Mouse (Mus musculus) splenic B cell, adult 2 months (primary cell): ENCODE results near the gene Chd9.

Experiments used
- DNase-seq: peaks from one replicate; pipeline ENCODE4 v3.0.0-alpha.2; 2011; ENCODE audit warnings: low read depth, low spot score
- H3K27me3 ChIP-seq: 2 replicates; pipeline ENCODE4 v1.6.1; 2012; ENCODE audit warnings: mild to moderate bottlenecking, low read length, moderate library complexity, mixed read lengths; ENCODE audit not compliant: control insufficient read depth, poor library complexity, insufficient read depth, severe bottlenecking
- H3K36me3 ChIP-seq: 2 replicates; pipeline ENCODE4 v1.6.1; 2012; ENCODE audit warnings: mild to moderate bottlenecking, low read length, moderate library complexity, mixed read lengths; ENCODE audit not compliant: control insufficient read depth, poor library complexity, insufficient read depth, severe bottlenecking

Gene Chd9

DNA sequence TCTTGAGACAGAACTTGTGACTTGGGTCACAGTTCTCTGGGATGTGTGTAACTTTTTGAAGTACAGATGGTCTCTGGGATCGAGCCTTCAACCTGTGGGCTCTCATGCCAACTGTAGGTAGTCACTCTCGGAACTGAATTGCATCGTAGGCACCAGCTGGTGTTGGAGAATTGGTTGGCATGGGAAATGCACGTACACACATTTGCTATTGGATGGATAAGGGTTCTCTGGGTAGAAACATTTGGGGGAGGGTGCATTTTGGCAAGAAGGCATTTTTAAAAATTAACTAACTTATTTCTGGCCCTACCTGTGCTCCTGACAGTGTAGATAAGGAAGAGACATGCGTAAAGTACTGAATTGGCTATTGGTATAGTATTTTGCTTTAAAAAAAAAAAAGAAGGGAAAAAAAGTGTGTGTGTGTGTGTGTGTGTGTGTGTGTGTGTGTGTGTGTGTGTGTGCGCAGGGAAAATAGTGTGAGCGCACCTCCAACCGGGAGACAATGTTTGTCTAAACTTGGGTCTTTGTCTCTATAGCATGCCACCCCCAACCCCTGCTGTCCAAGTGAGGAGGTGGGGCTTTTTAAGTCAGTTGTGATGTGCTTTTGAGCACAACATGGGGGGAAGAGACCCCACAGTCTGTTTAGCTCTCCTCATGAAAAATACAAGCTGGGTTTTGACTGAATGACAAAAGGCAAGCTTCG lies 26.0 kb downstream of the Chd9 start:
- no peak for DNase-seq
- Histone ChIP-seq H3K27me3 (no peaks in the 10 kb centered on the region), H3K36me3 (no peaks in the 10 kb centered on the region)

GRCm38 (mm10) chr8:90854671-90855161 lies 26.6 kb downstream of the Chd9 start:
- DNase-seq = no peak
- Histone ChIP-seq H3K36me3 (no peaks in the 10 kb centered on the region), H3K27me3 (no peaks in the 10 kb centered on the region)

DNA sequence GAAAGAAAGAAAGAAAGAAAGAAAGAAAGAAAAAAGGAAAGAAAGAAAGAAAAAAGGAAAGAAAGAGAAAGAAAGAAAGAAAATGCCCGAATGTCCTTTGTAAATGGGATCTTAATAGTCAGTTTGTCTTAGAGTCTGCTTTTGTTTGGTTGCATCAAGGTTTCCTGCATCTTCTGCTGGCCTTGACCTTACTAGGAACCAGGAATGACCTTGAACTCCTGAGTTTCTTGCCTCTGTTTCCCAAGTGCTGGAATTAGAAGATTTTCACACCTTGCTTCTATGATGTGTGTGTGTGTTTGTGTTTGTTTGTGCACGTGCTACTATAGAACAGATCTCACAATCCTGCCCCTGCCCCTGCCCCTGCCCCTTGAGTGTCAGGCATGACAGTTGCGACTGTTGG lies 28.0 kb downstream of the Chd9 start:
- no peak for DNase-seq
- Histone ChIP-seq H3K36me3 (no peaks in the 10 kb centered on the region), H3K27me3 (no peaks in the 10 kb centered on the region)

GRCm38 (mm10) chr8:90856952-90857351 lies 28.8 kb downstream of the Chd9 start:
- DNase-seq = no peak
- no peaks in the 10 kb centered on the region for H3K27me3 ChIP-seq
- no peaks in the 10 kb centered on the region for H3K36me3 ChIP-seq

GRCm38 (mm10) chr8:90858071-90858470 lies 29.9 kb downstream of the Chd9 start:
- DNase-seq = no peak
- no peaks in the 10 kb centered on the region for H3K36me3 ChIP-seq

DNA sequence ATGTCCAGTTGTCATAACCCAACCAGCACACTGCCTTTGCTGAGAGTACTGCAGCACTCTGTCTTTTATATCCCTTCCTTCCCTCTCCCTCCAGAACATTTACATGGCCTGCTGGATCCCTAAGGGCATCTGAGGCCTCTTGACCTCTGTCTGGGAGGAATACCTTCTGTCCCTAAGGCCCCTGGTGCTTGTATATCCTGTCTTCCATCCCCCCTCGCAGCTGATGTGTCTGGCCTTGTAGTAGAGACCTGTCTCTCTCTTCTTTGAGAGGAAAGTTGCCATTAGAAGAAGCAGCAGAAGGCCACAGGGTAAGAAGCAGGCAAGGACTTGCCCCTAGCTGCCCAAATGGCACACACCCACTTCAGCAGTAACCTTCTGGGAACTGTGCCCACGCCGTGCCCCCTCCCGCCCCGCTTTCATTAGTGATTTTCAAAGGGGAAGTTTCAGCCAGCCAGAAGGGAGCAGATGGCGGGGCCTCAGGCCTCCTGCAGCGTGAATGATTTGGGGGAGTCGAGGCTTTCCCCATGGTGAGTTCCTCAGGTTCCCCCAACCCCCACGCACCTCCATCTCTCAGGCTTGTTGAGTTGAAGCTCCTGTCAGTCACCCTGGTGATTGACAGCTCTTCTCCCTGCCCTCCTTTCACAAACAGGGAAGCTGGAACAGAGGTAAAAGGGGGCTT lies 33.3 kb downstream of the Chd9 start:
- peak; percentile 40 for DNase-seq
- no peaks in the 10 kb centered on the region for H3K36me3 ChIP-seq
- no peaks in the 10 kb centered on the region for H3K27me3 ChIP-seq

More at GRCm38 (mm10) chr8:90858071-90858470, 29.9 kb downstream of the Chd9 start:
- no peaks in the 10 kb centered on the region for H3K27me3 ChIP-seq

DNA sequence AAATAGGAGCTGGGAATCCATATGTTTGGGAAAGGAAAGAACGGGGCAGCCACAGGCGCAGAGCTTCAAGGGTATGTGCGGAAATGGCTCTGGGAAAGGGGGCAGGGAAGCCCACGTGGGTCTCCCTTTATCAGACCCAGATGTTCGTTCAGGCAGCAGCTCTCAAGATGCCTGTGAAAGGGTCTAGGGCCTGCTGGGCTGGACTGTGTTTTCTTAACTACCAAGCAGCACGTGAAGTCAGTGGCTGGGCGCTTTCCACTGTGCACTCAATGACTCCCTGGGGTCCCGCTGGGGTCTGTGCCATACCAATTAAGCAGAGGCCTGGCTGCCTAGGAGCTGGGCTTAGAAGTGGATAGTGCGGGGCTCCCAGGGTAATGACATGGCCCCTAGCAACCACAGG lies 33.9 kb downstream of the Chd9 start:
- DNase-seq = no peak
- no peaks in the 10 kb centered on the region for H3K27me3 ChIP-seq
- H3K36me3 ChIP-seq = no peaks in the 10 kb centered on the region

GRCm38 (mm10) chr8:90867061-90867460 lies 38.9 kb downstream of the Chd9 start:
- Histone ChIP-seq H3K27me3 (no peaks in the 10 kb centered on the region), H3K36me3 (no peaks in the 10 kb centered on the region)
- DNase-seq = no peak

DNA sequence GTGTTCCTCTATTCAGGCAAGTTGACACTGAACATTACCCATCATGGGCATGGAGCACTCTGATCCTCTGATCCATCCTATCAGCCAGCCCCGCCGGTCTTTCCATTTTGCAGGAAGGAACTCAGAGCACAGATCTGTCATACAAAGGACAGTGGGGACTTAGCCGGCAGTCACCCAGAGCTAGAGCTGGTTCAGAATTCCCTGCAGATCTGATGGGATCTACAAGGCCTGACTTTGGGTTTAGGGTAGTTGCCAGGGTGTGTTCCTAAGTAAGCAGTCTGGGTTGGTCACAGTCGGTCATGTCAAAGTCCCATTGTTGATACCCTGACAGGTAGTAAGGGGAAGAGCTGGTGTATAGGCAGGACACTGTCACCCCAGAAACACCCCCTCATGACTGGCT lies 39.8 kb downstream of the Chd9 start:
- DNase-seq = no peak
- Histone ChIP-seq H3K27me3 (no peaks in the 10 kb centered on the region), H3K36me3 (no peaks in the 10 kb centered on the region)

DNA sequence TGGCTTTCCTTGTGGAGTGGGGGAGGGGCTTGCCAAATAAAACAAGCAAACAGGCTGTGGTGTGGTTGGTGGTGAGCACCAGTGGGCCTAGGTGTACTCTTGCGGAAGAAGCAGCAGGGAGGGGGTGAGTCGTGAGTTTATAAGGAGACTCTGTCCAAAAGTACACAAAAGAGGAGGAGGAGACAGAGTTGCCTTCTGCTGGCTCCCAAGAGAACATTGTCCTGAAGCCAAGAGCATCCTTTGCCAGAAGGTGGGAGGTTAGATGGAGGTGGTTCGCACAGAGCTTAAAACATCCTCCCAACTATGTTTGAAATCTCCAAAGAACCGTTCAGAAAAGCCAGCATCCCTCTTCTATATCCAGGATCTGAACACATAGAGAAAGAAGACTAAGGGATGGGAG lies 40.2 kb downstream of the Chd9 start:
- no peaks in the 10 kb centered on the region for H3K36me3 ChIP-seq
- no peaks in the 10 kb centered on the region for H3K27me3 ChIP-seq
- DNase-seq = no peak

DNA sequence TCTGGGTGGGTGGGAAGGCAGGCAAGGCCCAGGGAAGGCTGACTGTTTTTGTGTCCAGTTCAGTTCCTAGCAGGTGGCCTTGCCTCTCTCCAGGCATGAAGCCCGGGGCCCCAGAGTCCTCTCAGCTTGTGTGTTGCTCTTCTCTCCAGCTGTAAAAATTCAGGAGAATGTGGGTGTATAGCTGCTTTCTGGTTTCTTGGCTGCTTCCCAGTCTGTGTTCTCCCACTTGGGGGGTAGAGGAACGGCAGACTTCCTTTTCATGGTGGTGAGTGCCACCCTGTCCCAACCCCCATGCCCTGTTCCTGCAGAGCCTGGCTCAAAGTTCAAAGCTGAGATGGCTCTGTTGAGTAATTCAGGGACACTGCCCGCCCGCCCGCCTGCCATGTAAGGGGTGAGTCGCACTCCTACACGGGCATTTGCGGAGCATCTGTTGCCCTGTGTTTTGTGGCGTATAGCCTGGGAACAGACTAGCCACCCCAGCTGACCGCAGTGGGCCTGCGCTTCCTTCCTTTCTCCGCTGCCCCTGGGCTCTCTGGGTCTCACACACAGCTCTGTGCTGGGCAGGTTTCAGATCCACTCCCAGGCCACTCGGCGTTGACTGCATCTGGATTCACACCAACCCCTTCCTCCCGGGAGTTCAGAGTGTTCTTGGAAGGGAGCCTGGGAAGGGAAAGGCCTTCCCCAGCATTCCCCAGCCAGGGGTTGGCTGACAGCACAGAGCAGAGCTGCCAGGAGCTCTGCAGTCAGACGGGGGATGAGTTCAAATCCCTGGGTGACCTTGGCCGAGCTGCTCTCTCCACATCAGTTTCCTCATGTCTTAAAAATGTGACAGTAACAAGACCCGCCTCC lies 41.1 kb downstream of the Chd9 start:
- H3K36me3 ChIP-seq = no peaks in the 10 kb centered on the region
- no peaks in the 10 kb centered on the region for H3K27me3 ChIP-seq
- no peak for DNase-seq

DNA sequence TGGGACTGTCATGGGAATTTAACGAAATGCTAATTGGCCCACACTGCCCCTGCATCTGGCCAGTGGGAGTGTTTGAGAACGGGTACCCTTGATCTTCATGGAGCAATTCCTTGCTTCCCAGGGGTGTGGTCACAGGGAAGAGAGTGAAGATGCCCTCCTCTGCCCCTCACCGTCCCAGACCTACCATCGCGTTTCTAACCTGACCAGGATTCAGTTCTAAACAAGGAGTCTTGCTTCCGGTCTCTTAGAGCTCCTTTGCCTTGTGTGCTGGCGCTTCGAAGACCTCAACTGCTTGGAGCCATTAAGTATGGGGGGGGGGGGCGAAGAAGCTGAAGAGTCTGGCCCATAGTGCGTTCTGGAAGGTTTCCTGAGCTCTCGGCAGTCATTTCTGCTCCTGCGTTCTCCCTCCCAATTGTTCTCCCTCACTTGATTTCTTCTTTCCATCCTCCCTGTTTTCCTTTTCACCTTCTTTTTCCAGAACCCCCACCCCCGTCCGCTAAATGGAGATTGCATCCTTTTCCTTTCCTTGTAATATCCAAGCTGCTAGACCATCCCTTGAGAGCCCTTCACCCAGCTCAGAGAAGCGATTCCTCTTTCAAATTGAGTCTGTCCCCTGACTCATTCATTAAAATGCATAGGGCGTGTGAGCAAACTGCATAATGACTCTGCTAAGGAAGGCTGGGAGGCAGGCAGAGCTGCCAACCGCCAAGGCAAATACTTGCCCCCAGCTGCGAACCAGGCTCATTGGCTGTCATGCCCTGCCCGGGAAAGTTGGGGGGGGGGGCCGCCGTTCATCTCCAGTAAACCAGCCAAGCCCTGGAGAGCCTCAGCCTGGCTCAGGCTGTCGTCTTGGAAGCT lies 42.0 kb downstream of the Chd9 start:
- DNase-seq = no peak
- Histone ChIP-seq H3K36me3 (no peaks in the 10 kb centered on the region), H3K27me3 (no peaks in the 10 kb centered on the region)

GRCm38 (mm10) chr8:90871375-90872080 lies 43.4 kb downstream of the Chd9 start:
- H3K27me3 ChIP-seq = no peaks in the 10 kb centered on the region
- DNase-seq = no peak
- H3K36me3 ChIP-seq = no peaks in the 10 kb centered on the region

DNA sequence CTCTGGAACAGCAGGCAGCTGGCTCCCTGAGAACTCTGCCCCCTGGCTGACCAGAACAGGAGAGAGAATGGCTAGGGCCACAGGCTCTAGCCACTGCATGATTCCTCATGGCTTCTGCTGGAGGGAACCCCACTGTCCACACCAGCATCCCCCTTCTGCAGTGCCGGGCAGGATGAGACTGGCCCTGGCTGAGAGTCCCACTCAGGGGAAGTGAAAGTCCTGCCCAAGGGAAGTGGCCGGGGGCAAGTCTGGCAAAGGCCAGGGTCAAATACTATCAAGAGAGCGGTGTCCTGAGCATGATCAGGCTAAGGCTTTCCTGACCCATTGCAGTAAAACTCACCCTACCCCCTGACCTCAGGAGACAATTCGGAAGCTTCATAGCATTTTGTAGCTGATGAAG lies 44.9 kb downstream of the Chd9 start:
- DNase-seq = no peak
- no peaks in the 10 kb centered on the region for H3K27me3 ChIP-seq
- H3K36me3 ChIP-seq = no peaks in the 10 kb centered on the region
